Mouse (Mus musculus): ENCODE data around the gene Dcaf8.

The Dcaf8 gene

GRCm38 (mm10) chr1:172148279-172148954 lies 533 bp downstream of the Dcaf8 start:
- peak; percentile 81 for DNase-seq (ENCODE audit: inconsistent ontology term)

DNA sequence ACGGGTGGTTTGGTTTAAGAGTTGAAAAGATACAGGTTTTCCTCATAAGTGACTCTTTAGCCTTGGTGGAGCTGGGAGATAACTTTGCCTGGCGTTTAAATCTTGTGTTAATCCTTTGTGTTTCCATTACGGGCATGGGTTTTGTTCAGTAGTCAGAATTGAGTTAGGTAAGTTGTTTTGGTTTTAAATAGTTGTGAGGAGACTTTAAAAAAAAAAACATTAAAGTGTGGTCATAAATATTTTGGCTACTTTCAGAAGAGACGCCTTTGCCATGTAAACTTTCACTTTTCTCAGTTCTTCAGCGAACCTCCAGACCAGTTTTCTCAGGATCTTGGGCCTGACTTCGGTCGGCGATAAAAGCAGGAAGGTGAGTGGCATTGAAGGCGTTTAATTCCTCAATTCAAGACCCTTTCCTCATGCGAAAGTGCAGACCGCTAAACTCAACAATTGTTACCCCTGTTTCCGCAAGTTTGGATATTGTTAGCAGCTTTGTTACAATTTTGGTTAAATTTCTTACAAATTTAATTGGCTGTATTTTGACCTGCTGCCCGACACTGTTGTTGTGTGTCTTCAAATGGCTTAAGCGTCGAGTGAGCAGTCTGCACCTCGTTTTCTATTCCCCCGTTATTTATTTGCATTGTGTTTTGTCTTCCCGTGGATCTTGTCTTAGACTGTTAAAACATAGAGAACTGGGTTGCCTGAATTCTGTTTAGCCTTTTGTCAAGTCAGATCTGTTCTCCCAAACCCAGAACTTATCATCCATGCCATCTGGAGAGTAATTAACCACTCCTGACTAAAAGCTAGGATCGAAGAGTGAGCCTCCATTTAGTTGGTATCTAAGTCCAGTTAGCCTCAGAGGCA lies 1.3 kb downstream of the Dcaf8 start:
- peak; percentile 18 for DNase-seq (ENCODE audit: inconsistent ontology term)

DNA sequence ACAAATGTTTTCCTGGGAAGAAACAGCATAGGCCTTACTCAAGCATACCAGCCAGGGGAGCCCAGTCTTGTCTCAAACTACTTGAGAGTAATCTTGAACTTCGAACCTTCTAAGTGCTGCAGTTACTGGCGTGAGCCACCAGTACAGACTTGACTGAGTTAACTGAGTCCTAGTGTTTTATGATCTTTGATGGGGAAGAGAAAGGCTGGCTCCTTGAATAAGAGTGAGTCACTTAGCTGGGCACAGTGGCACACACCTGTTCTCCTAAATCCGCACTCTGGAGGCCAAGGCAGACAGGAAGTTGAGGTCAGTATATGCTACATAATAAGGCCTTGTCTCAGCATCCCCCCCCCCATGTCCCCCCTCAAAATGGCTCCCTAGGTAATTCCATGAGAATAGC lies 6.7 kb downstream of the Dcaf8 start:
- DNase-seq (ENCODE audit: inconsistent ontology term), result no peak

- DNase-seq (ENCODE audit: inconsistent ontology term), result no peak
Observed at GRCm38 (mm10) chr1:172155518-172155917, 7.6 kb downstream of the Dcaf8 start.

- no peak for DNase-seq (ENCODE audit: inconsistent ontology term)
Observed at GRCm38 (mm10) chr1:172159970-172160369, 12.1 kb downstream of the Dcaf8 start.

- no peak for DNase-seq (ENCODE audit: inconsistent ontology term)
Observed at GRCm38 (mm10) chr1:172160508-172160907, 12.6 kb downstream of the Dcaf8 start.

- DNase-seq (ENCODE audit: inconsistent ontology term), result no peak
Observed at GRCm38 (mm10) chr1:172162009-172162408, 14.1 kb downstream of the Dcaf8 start.

GRCm38 (mm10) chr1:172162959-172163358 lies 15.1 kb downstream of the Dcaf8 start:
- no peak for DNase-seq (ENCODE audit: inconsistent ontology term)

DNA sequence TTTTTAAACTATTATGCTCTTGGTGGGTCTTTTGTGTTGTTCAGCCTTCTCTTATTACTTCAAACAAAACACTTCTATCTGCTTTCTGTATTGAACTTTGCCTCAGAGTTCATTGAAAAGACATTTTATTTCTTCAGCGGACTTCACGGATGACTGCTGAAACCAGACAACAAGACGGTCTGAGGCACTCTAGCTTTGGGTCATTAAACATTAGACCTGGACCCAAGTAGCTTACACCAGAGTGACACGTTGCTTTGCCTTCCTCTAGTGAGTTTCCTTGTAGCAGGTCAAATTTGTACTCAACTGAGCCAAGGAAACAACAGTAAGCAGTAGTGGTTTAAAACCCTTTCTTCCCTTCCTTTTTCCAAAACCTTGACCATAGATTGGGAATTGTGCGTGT lies 20.0 kb downstream of the Dcaf8 start:
- no peak for DNase-seq (ENCODE audit: inconsistent ontology term)

DNA sequence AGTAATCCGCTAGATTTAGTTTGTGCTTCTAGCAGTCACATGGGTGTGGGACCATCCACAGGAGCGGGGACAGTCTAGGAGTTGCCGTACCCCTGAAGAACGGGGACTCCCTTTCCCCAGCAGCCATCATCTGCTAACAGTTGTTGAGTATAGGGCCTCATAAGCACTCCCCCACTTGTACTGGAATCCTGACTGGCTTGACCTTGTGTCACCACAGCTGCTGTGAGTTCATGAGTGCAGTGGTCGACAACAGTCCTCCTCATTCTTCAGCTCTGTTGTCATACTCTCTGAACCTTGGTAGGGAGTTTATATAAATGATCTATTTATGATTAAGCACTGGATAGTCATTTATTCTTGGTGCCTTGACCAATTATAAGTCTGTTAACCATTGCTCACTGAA lies 21.9 kb downstream of the Dcaf8 start:
- no peak for DNase-seq (ENCODE audit: inconsistent ontology term)

DNA sequence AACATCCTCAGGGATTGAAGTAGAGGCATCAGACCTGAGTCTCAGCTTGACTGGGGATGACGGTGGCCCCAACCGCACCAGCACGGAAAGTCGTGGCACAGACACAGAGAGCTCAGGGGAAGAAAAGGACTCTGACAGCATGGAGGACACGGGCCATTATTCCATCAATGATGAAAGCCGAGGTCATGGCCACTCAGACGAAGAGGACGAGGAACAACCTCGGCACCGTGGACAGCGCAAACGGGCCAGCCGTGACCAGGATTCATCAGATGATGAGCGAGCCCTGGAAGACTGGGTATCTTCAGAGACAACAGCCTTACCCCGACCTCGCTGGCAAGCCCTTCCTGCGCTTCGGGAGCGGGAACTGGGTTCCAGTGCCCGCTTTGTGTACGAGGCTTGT lies 24.5 kb downstream of the Dcaf8 start:
- DNase-seq (ENCODE audit: inconsistent ontology term), result no peak

GRCm38 (mm10) chr1:172173181-172173580 lies 25.3 kb downstream of the Dcaf8 start:
- peak; percentile 34 for DNase-seq (ENCODE audit: inconsistent ontology term)

- no peak for DNase-seq (ENCODE audit: inconsistent ontology term)
Observed at GRCm38 (mm10) chr1:172177791-172178190, 29.9 kb downstream of the Dcaf8 start.

DNA sequence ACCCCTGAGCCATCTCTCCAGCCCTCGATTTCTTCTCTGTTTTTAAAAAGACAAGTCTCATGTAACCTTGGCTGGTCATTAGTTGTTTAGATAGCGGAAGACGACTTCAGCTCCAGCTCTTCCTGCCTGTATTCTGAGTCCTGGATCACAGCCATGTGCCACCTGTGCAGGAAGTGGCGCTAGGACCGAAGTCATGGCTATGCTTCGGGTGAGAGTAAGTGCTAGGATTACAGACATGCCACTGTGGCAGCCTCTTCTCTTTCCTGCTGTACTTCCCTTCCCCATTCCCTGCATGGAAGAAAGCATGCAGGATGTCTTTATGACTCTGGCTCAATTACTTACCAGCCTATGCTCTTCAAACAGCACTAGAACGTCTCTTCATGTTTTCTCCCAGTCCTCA lies 31.2 kb downstream of the Dcaf8 start:
- DNase-seq (ENCODE audit: inconsistent ontology term), result no peak

DNA sequence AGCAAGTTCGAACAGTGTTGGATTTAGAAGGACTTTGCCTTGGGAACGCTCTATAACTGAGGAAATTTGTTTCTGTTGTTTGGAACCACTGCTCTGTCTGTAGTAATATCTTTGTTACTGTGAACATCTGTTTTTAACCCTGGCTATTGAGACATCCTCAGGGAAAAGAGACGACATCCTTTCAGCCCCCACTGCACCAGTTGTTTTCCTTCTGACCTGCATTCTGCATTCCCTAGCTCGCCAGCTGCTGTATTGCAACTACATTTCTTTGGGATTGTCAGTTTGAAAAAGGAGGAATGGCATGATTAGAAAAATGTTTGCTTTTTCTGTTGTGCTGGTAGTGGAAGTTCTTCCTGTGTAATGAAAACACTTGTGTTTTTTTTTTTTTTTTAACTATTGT lies 33.0 kb downstream of the Dcaf8 start:
- DNase-seq (ENCODE audit: inconsistent ontology term), result no peak

DNA sequence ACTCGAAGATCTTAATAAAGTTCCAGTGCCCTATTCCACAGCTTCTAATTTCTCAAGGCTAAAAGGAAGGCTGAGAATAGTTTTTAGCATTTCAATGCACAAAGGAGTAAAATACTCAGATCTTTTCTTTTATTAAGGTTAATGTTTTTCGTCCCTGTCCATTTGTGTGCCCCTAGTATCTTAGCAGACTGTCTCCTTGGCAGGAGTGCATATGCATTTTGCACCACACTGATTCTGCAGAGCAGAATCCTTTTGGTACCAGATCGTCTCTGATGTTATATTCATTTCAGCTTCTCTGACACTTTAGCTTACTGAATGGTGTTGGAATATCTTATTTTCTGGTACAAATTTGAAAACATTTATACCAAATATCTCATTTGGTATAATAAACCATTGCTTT lies 33.9 kb downstream of the Dcaf8 start:
- DNase-seq (ENCODE audit: inconsistent ontology term), result no peak

- DNase-seq (ENCODE audit: inconsistent ontology term), result no peak
Observed at GRCm38 (mm10) chr1:172183056-172183455, 35.2 kb downstream of the Dcaf8 start.

DNA sequence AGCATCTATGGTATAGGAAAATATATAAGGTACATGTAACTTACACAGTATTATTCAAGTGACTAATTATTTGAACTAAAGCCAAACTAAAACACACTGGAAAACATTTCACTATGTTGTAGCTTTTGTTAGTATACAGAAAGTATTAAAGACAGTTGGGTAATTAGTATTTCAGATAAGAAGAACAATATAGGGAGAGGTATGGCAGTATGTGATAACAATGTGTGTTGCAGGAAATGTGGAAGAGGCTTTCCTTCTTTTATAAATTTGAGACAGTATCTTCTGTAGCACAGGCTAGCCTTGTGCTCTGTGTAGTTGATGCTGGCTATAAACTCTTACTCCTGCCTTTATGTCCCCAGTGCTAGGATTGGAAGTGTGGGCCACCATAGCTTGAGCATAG lies 36.0 kb downstream of the Dcaf8 start:
- DNase-seq (ENCODE audit: inconsistent ontology term), result no peak

- no peak for DNase-seq (ENCODE audit: inconsistent ontology term)
Observed at GRCm38 (mm10) chr1:172186401-172187289, 38.8 kb downstream of the Dcaf8 start.

- no peak for DNase-seq (ENCODE audit: inconsistent ontology term)
Observed at GRCm38 (mm10) chr1:172188891-172189290, 41.0 kb downstream of the Dcaf8 start.

DNA sequence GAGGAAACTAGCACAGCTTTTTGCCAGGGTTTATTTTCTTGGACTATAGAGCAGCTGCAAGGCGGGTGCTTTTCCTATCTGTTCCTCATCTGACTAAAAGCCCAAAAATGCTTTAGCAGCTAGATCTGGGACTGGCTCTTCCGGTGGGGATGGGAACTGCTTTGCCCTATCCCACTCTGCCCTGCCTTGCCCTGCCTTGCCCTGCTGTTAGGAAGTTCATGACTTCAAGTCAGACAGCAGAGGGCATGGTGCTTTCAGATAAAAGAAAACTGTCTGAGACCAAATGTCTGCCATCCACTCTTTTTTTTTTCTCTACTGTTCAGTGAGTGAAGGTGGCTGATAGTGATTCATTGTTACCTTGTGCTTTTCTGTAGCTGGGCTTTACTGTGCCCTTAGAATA lies 43.7 kb downstream of the Dcaf8 start:
- no peak for DNase-seq (ENCODE audit: inconsistent ontology term)

GRCm38 (mm10) chr1:172192217-172192616 lies 44.3 kb downstream of the Dcaf8 start:
- DNase-seq (ENCODE audit: inconsistent ontology term), result no peak

All from Muller cell, postnatal 12 days (primary cell).